Mouse (Mus musculus) G1E (cell line): ENCODE results near the gene Zc4h2. TPM values are rescaled to one million over a fixed set of nuclear protein-coding genes. Genes with fewer than 3 reads are reported as not detected.

Source experiments
- ATAC-seq: 2 replicates; pipeline ENCODE4 v1.8.0; 2016; ENCODE audit warnings: mild to moderate bottlenecking; ENCODE audit not compliant: insufficient number of reproducible peaks, poor library complexity, low FRiP score, severe bottlenecking; ENCODE audit errors: extremely low read depth
- DNase-seq: peaks from one replicate; pipeline ENCODE4 v3.0.0; 2012; ENCODE audit warnings: low spot score
- H3K27me3 ChIP-seq: 2 replicates; pipeline ENCODE4 v1.6.1; 2012; ENCODE audit warnings: mild to moderate bottlenecking, low read length, inconsistent platforms; ENCODE audit not compliant: insufficient read depth
- H3K36me3 ChIP-seq: replicated peaks from 2 replicates; pipeline ENCODE3; 2012; ENCODE audit warnings: mild to moderate bottlenecking, inconsistent platforms
- H3K4me1 ChIP-seq: 2 replicates; pipeline ENCODE4 v1.6.1; 2012; ENCODE audit warnings: low read depth, low read length, inconsistent platforms, mixed read lengths; ENCODE audit not compliant: insufficient read depth
- H3K4me3 ChIP-seq: 2 replicates; pipeline ENCODE4 v1.5.1; 2012; ENCODE audit warnings: low read depth, mild to moderate bottlenecking, inconsistent platforms, low read length, moderate library complexity, mixed read lengths
- H3K9me3 ChIP-seq: replicated peaks from 2 replicates; pipeline ENCODE4 v1.6.1; 2012; ENCODE audit warnings: inconsistent platforms
- CTCF ChIP-seq: IDR thresholded peaks from 2 replicates; pipeline ENCODE4 v1.5.1; 2012; ENCODE audit warnings: low read depth, low read length, inconsistent platforms, mixed read lengths
- GATA1 ChIP-seq: IDR thresholded peaks from 2 replicates; pipeline ENCODE4 v1.6.1; 2012; ENCODE audit warnings: borderline replicate concordance, low read length, inconsistent platforms, mixed read lengths
- GATA2 ChIP-seq: IDR thresholded peaks from 2 replicates; pipeline ENCODE4 v1.6.1; 2012; ENCODE audit warnings: low read depth, low read length, inconsistent platforms, borderline replicate concordance
- POLR2AphosphoS5 ChIP-seq: IDR thresholded peaks from 2 replicates; pipeline ENCODE4 v1.6.1; 2012; ENCODE audit warnings: low read depth, low read length, inconsistent platforms; ENCODE audit not compliant: insufficient replicate concordance
- TAL1 ChIP-seq: conservative IDR thresholded peaks from 2 replicates; pipeline ENCODE4 v1.6.1; 2012; ENCODE audit warnings: low read depth, low read length, inconsistent platforms, mixed read lengths
- polyA plus RNA-seq: library from polyadenylated mRNA; stranded (reverse); fragments of >175 nt; gene quantifications from 2 replicates; pipeline ENCODE4 v1.2.3, GENCODE M21; 2012
- total RNA-seq, 2 experiments: library from RNA; stranded (forward) in 1 of 2; stranded (reverse) in 1 of 2; fragments of 200-1000 nt in 1 of 2; fragments of >200 nt in 1 of 2; fragmentation: Nextera tagmentation in 1 of 2; gene quantifications; 2 replicates each; pipeline ENCODE4 v1.2.3; 2014 to 2017

The Zc4h2 gene
- total RNA-seq (2014; fragmentation: Nextera tagmentation), result 9.4 and 12.9 TPM in 2 replicates
- total RNA-seq (2017), result 6.1 and 6.6 TPM in 2 replicates
- 0.37 and 0.44 TPM in 2 replicates for polyA plus RNA-seq

GRCm38 (mm10) chrX:95657804-95658599 lies at the start of gene Zc4h2:
TSS of gene Zc4h2 (minus strand) at chrX:95658509.
- no peaks in the 10 kb centered on the region for H3K9me3 ChIP-seq
- ATAC-seq (peak; percentile 98), DNase-seq (peak; percentile 27)
- H3K27me3 ChIP-seq, result no peaks in the 10 kb centered on the region
- TF ChIP-seq POLR2AphosphoS5 (no peak), CTCF (no peak), GATA1 (no peak), GATA2 (no peak), TAL1 (no peak)
- H3K4me3 ChIP-seq, result peak within 1 kb of the TSS; percentile 58
- H3K36me3 ChIP-seq, result no peaks in the 10 kb centered on the region
- H3K4me1 ChIP-seq, result no peaks in the 10 kb centered on the region

GRCm38 (mm10) chrX:95687119-95687518 lies 28.8 kb upstream of the Zc4h2 start:
- no peaks in the 10 kb centered on the region for H3K27me3 ChIP-seq
- no peaks in the 10 kb centered on the region for H3K9me3 ChIP-seq
- DNase-seq (no peak), ATAC-seq (no peak)
- H3K4me1 ChIP-seq, result no peaks in the 10 kb centered on the region
- H3K36me3 ChIP-seq, result no peaks in the 10 kb centered on the region
- no peak overlapping the region for H3K4me3 ChIP-seq
- TF ChIP-seq GATA1, result no peak
- TF ChIP-seq GATA2, result no peak
- TF ChIP-seq CTCF, result no peak
- no peak for TF ChIP-seq POLR2AphosphoS5
- no peak for TF ChIP-seq TAL1

- no peak for TF ChIP-seq TAL1
- TF ChIP-seq GATA1, result no peak
- TF ChIP-seq POLR2AphosphoS5, result no peak
- TF ChIP-seq CTCF, result no peak
- no peak for TF ChIP-seq GATA2
- Histone ChIP-seq H3K27me3 (no peaks in the 10 kb centered on the region), H3K36me3 (no peaks in the 10 kb centered on the region), H3K4me1 (no peaks in the 10 kb centered on the region), H3K4me3 (no peak overlapping the region), H3K9me3 (no peaks in the 10 kb centered on the region)
- DNase-seq (no peak), ATAC-seq (no peak)
Observed at GRCm38 (mm10) chrX:95682206-95682605, 23.9 kb upstream of the Zc4h2 start.

GRCm38 (mm10) chrX:95658600-95659084 lies 333 bp upstream of the Zc4h2 start:
- H3K4me3 ChIP-seq, result peak overlapping the region; percentile 58
- TF ChIP-seq CTCF (no peak), POLR2AphosphoS5 (no peak), GATA1 (no peak), TAL1 (no peak), GATA2 (no peak)
- no peaks in the 10 kb centered on the region for H3K27me3 ChIP-seq
- no peaks in the 10 kb centered on the region for H3K4me1 ChIP-seq
- ATAC-seq (no peak), DNase-seq (no peak)
- no peaks in the 10 kb centered on the region for H3K9me3 ChIP-seq
- no peaks in the 10 kb centered on the region for H3K36me3 ChIP-seq

GRCm38 (mm10) chrX:95600609-95601008 lies 57.7 kb downstream of the Zc4h2 start:
- H3K9me3 ChIP-seq, result no peaks in the 10 kb centered on the region
- H3K27me3 ChIP-seq, result no peaks in the 10 kb centered on the region
- DNase-seq (no peak), ATAC-seq (no peak)
- TF ChIP-seq CTCF, result no peak
- no peak for TF ChIP-seq TAL1
- TF ChIP-seq POLR2AphosphoS5, result no peak
- no peak for TF ChIP-seq GATA2
- no peak for TF ChIP-seq GATA1
- H3K4me3 ChIP-seq, result no peak overlapping the region
- no peaks in the 10 kb centered on the region for H3K4me1 ChIP-seq
- no peaks in the 10 kb centered on the region for H3K36me3 ChIP-seq

Other genes starting within 250 kb of the Zc4h2 start
- gene Amer1, start 213.6 kb downstream of the Zc4h2 start, total RNA-seq (2014; fragmentation: Nextera tagmentation), result 5.1 and 5.6 TPM in 2 replicates
- gene Amer1, start 213.6 kb downstream of the Zc4h2 start, total RNA-seq (2017), result 5.7 and 6.9 TPM in 2 replicates
- gene Amer1, start 213.6 kb downstream of the Zc4h2 start, polyA plus RNA-seq, result 0.39 and 0.61 TPM in 2 replicates
- gene Asb12, start 100.5 kb downstream of the Zc4h2 start, total RNA-seq (2014; fragmentation: Nextera tagmentation), result not detected in 2 replicates
- not detected in 2 replicates for gene Asb12, start 100.5 kb downstream of the Zc4h2 start, total RNA-seq (2017)
- not detected in 2 replicates for gene Asb12, start 100.5 kb downstream of the Zc4h2 start, polyA plus RNA-seq
- gene Pfn5, start 100.4 kb downstream of the Zc4h2 start, total RNA-seq (2014; fragmentation: Nextera tagmentation), result not detected in 2 replicates
- not detected in 2 replicates for gene Pfn5, start 100.4 kb downstream of the Zc4h2 start, total RNA-seq (2017)
- not detected in 2 replicates for gene Pfn5, start 100.4 kb downstream of the Zc4h2 start, polyA plus RNA-seq
- not detected in 2 replicates for gene Zc3h12b, start 53.2 kb upstream of the Zc4h2 start, total RNA-seq (2014; fragmentation: Nextera tagmentation)
- 0.06 and 0.16 TPM in 2 replicates for gene Zc3h12b, start 53.2 kb upstream of the Zc4h2 start, total RNA-seq (2017)
- 0.01 TPM in 1 of 2 replicates, not detected in the other for gene Zc3h12b, start 53.2 kb upstream of the Zc4h2 start, polyA plus RNA-seq